8 mouse cellular contexts compared by ENCODE assay signal in the genomic region with DNA sequence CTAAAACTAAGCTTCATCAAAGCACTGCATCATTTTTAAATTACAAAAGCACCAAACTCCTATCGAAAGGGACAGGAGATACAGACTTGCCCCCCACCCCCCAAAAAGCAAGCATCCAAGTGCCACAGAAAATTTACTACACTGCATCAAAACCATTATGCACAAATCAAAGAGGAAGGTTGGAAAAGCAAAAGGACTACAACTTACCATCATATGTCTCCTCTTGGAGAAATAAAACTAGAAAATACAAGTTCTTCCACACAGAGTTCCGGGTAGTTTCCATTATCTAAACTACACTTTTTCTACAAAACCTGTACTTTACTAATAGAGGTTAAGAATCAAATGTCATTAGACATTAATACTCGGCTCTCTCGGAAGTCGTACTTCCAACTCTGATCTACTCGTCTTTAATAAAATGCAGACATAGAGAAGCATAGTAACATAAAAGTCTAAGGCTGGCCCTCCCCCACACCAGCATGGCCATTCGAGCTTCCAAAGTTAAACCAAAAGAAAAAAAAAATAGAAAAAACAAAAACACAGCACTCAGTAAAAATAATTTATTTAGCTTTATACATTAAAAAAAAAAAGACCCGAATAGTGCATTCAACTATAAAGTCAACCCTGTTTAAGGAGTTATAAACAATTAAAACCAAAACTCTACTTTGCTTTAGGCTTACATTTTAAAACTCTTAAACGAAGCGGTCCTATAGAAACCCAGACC.
A peak's percentile ranks its signal among the peaks of the same experiment; 100 is the strongest.
DNase-seq lines count a peak whose midpoint lies in the region; ATAC-seq and TF ChIP-seq lines count a peak whose summit lies in the region.

No protein-coding gene starts in this region.

- intact Hi-C loops in heart, postnatal 25 days (cut with DNase I) = loop anchor here (2.0 to 5.0 kb wide), 3 partner anchors 24 to 97 kb away; no protein-coding TSS in a partner anchor

- WGBS in heart, embryonic 16.5 days = under 1% methylated on average over 10 of the region's 10 CpGs
- 2% methylated on average over 10 of the region's 10 CpGs for WGBS in forebrain, embryonic 15.5 days
- WGBS in macrophage (ENCODE audit: missing documents) = under 1% methylated on average over 10 of the region's 10 CpGs

- peak overlapping the region; percentile 100 for H3K27ac ChIP-seq in heart, embryonic 16.5 days (ENCODE audit: low read length)
- peak overlapping the region; percentile 99; the same call in 1 of the 2 replicates for H3K27ac ChIP-seq in ES-E14 (ENCODE audit: insufficient read depth, low read depth, low read length, poor library complexity, severe bottlenecking)
- H3K27ac ChIP-seq in forebrain, embryonic 15.5 days (replicated peaks) = peak overlapping the region; percentile 99
- peak overlapping the region; percentile 75 for H3K27ac ChIP-seq in macrophage

- DNase-seq in heart, postnatal 25 days (ENCODE audit: low spot score) = no peak
- DNase-seq in ES-E14 (ENCODE audit: low read depth, low spot score) = no peak
- DNase-seq in cerebellum, adult 8-10 months = no peak

- no peaks in the 10 kb centered on the region for H3K9me3 ChIP-seq in heart, embryonic 16.5 days (replicated peaks; ENCODE audit: control insufficient read depth, low read length)
- no peaks in the 10 kb centered on the region for H3K9me3 ChIP-seq in ES-E14 (ENCODE audit: control insufficient read depth, insufficient read depth, low read depth, low read length)
- no peaks in the 10 kb centered on the region for H3K9me3 ChIP-seq in forebrain, embryonic 15.5 days

- in situ Hi-C loops in ES-E14 (cut with MboI; ENCODE audit: low sequenced_read_pairs in 2 of 2, unreplicated experiment in 2 of 2) = no loop called here

- H3K4me2 ChIP-seq in heart, embryonic 16.5 days (ENCODE audit: low read depth, low read length) = peak overlapping the region; percentile 69
- peak overlapping the region; percentile 64 for H3K4me2 ChIP-seq in forebrain, embryonic 15.5 days (replicated peaks)

- peak overlapping the region; percentile 68 for H3K4me3 ChIP-seq in heart, embryonic 16.5 days (ENCODE audit: low read length)
- peak overlapping the region; percentile 76 to 99 for H3K4me3 ChIP-seq in ES-E14 (ENCODE audit: insufficient read depth in 1 of 2, low read depth in 1 of 2, low read length in 2 of 2, poor library complexity in 1 of 2, severe bottlenecking in 1 of 2)
- H3K4me3 ChIP-seq in forebrain, embryonic 15.5 days = peak overlapping the region; percentile 75
- H3K4me3 ChIP-seq in macrophage (ENCODE audit: inconsistent target) = peak overlapping the region; percentile 68

- ATAC-seq in heart, embryonic 16.5 days (replicated peaks; ENCODE audit: extremely low read depth, insufficient read depth, low FRiP score) = no peak
- no peak for ATAC-seq in forebrain, embryonic 15.5 days (replicated peaks)
- no peak for ATAC-seq in megakaryocyte progenitor cell, adult 5-6 weeks (replicated peaks; ENCODE audit: poor library complexity)
- no peak for ATAC-seq in activated CD4-positive, CD25-positive, alpha-beta regulatory T cell, adult 4 months

- H3K79me2 ChIP-seq in macrophage (ENCODE audit: inconsistent target) = peaks cover 43% of the 10 kb centered on the region

- H3K4me1 ChIP-seq in heart, embryonic 16.5 days (ENCODE audit: control insufficient read depth, insufficient read depth, low read length) = peaks cover 40% of the 10 kb centered on the region
- H3K4me1 ChIP-seq in ES-E14 (ENCODE audit: control insufficient read depth in 2 of 2, insufficient read depth in 2 of 2, low read length in 2 of 2, poor library complexity in 1 of 2) = peaks cover 5 to 9% of the 10 kb centered on the region in 2 experiments
- peaks cover 40% of the 10 kb centered on the region for H3K4me1 ChIP-seq in forebrain, embryonic 15.5 days

- peaks cover 5% of the 10 kb centered on the region; the same call in 1 of the 2 replicates for H3K36me3 ChIP-seq in heart, embryonic 16.5 days (ENCODE audit: control insufficient read depth, insufficient read depth)
- no peaks in the 10 kb centered on the region for H3K36me3 ChIP-seq in ES-E14 (ENCODE audit: control insufficient read depth, insufficient read depth, low read length, poor library complexity, severe bottlenecking)
- H3K36me3 ChIP-seq in forebrain, embryonic 15.5 days = peaks cover 4% of the 10 kb centered on the region
- H3K36me3 ChIP-seq in macrophage (ENCODE audit: inconsistent target) = peaks cover 6% of the 10 kb centered on the region; the same call in 1 of the 2 replicates

- H3K9ac ChIP-seq in heart, embryonic 16.5 days (ENCODE audit: low read length) = peak overlapping the region; percentile 98
- H3K9ac ChIP-seq in ES-E14 (ENCODE audit: insufficient read depth, low read depth, low read length, poor library complexity, severe bottlenecking) = peak overlapping the region; percentile 91
- peak overlapping the region; percentile 91 for H3K9ac ChIP-seq in forebrain, embryonic 15.5 days (replicated peaks)

- no peaks in the 10 kb centered on the region for H3K27me3 ChIP-seq in heart, embryonic 16.5 days (ENCODE audit: control insufficient read depth, insufficient read depth, low read length)
- H3K27me3 ChIP-seq in forebrain, embryonic 15.5 days = no peaks in the 10 kb centered on the region

TF ChIP-seq in ES-E14, 5 proteins besides CTCF, POLR2A, EP300 and RAD21:
- TF ChIP-seq MAFK (IDR thresholded peaks at IDR 0.05; ENCODE audit: insufficient read depth, low read depth, low read length) (no peak), ZC3H11A (IDR thresholded peaks at IDR 0.05; ENCODE audit: borderline replicate concordance, low read depth, low read length) (no peak), ZNF384 (IDR thresholded peaks at IDR 0.05; ENCODE audit: low read depth, low read length) (no peak), HCFC1 (IDR thresholded peaks at IDR 0.05; ENCODE audit: borderline replicate concordance, insufficient read depth, low read length) (no peak), CHD2 (IDR thresholded peaks at IDR 0.05; ENCODE audit: low read depth, low read length) (no peak)
TF ChIP-seq in ES-E14: peak in this region for 0.
